10 mouse cellular contexts compared by ENCODE assay signal in genomic region chr12:74516527-74516926, GRCm38 (mm10).
DNase-seq lines count a peak whose midpoint lies in the region; ATAC-seq lines count a peak whose summit lies in the region.
"Had no signal": no experiment of that assay in that cellular context is flagged by ENCODE, and none has a peak within 500 bp of the region (broad histone marks: within the 10 kb centered on the region; RNA-seq: fewer than 3 reads in every experiment).

No protein-coding gene starts in this region.

- H3K4me1 ChIP-seq in hindbrain, embryonic 14.5 days (replicated peaks; ENCODE audit: control insufficient read depth, insufficient read depth, low read length) = no peaks in the 10 kb centered on the region
- no peaks in the 10 kb centered on the region for H3K4me1 ChIP-seq in hindbrain, embryonic 16.5 days (ENCODE audit: control insufficient read depth, insufficient read depth, low read depth, low read length)
- no peaks in the 10 kb centered on the region for H3K4me1 ChIP-seq in intestine, embryonic 15.5 days (replicated peaks)
- H3K4me1 ChIP-seq: megakaryocyte, embryonic 14.5 days had no signal

- no peak overlapping the region for H3K4me3 ChIP-seq in hindbrain, embryonic 14.5 days (replicated peaks; ENCODE audit: low read length)
- no peak overlapping the region for H3K4me3 ChIP-seq in hindbrain, embryonic 16.5 days (ENCODE audit: low read length)
- no peak overlapping the region for H3K4me3 ChIP-seq in intestine, embryonic 15.5 days (replicated peaks)
- H3K4me3 ChIP-seq: megakaryocyte, embryonic 14.5 days had no signal

- H3K9me3 ChIP-seq in hindbrain, embryonic 14.5 days (ENCODE audit: control insufficient read depth, low read length) = no peaks in the 10 kb centered on the region
- H3K9me3 ChIP-seq in hindbrain, embryonic 16.5 days (ENCODE audit: control insufficient read depth, low read length) = no peaks in the 10 kb centered on the region
- no peaks in the 10 kb centered on the region for H3K9me3 ChIP-seq in intestine, embryonic 15.5 days

- 43% methylated on average over 3 of the region's 3 CpGs for whole genome bisulfite sequencing in hindbrain, embryonic 14.5 days
- 41% methylated on average over 3 of the region's 3 CpGs for WGBS in hindbrain, embryonic 16.5 days
- 61% methylated on average over 3 of the region's 3 CpGs for WGBS in intestine, embryonic 15.5 days

- peak; percentile 64; the same call in 1 of the 2 replicates for ATAC-seq in hindbrain, embryonic 14.5 days (ENCODE audit: low FRiP score)
- no peak for ATAC-seq in hindbrain, embryonic 16.5 days
- ATAC-seq in granulocyte monocyte progenitor cell, adult 5-6 weeks (replicated peaks; ENCODE audit: poor library complexity, severe bottlenecking) = no peak
- no peak for ATAC-seq in intestine, embryonic 15.5 days

- no peak overlapping the region for H3K4me2 ChIP-seq in hindbrain, embryonic 14.5 days (replicated peaks)
- no peak overlapping the region for H3K4me2 ChIP-seq in hindbrain, embryonic 16.5 days (ENCODE audit: low read length)
- no peak overlapping the region for H3K4me2 ChIP-seq in intestine, embryonic 15.5 days (replicated peaks)

- H3K27ac ChIP-seq in hindbrain, embryonic 14.5 days = no peak overlapping the region
- H3K27ac ChIP-seq in hindbrain, embryonic 16.5 days (ENCODE audit: low read depth, low read length) = no peak overlapping the region
- no peak overlapping the region for H3K27ac ChIP-seq in intestine, embryonic 15.5 days

- no peaks in the 10 kb centered on the region for H3K27me3 ChIP-seq in hindbrain, embryonic 14.5 days (ENCODE audit: control insufficient read depth, insufficient read depth, low read length)
- no peaks in the 10 kb centered on the region for H3K27me3 ChIP-seq in hindbrain, embryonic 16.5 days (replicated peaks; ENCODE audit: control insufficient read depth, insufficient read depth, low read length)
- H3K27me3 ChIP-seq in intestine, embryonic 15.5 days (replicated peaks) = no peaks in the 10 kb centered on the region
- H3K27me3 ChIP-seq: megakaryocyte, embryonic 14.5 days had no signal

- no peak for DNase-seq in hindbrain, embryonic 14.5 days (ENCODE audit: low spot score)
- peak; percentile 46 to 68 for DNase-seq in frontal cortex, adult 2 months (ENCODE audit: extremely low spot score in 1 of 2, low spot score in 1 of 2)
- peak; percentile 50 to 71 for DNase-seq in layer of hippocampus, postnatal 14 days (ENCODE audit: low spot score in 2 of 2)
- DNase-seq in retina, postnatal 7 days (ENCODE audit: low read depth, low spot score) = peak; percentile 11
- no peak for DNase-seq in kidney, postnatal 25 days
- DNase-seq: kidney, adult 9 months had no signal

- no peaks in the 10 kb centered on the region for H3K36me3 ChIP-seq in hindbrain, embryonic 14.5 days (replicated peaks; ENCODE audit: control insufficient read depth, insufficient read depth)
- H3K36me3 ChIP-seq in hindbrain, embryonic 16.5 days (ENCODE audit: control insufficient read depth, insufficient read depth, low read length) = no peaks in the 10 kb centered on the region
- H3K36me3 ChIP-seq in intestine, embryonic 15.5 days = no peaks in the 10 kb centered on the region

- H3K9ac ChIP-seq in hindbrain, embryonic 14.5 days = no peak overlapping the region
- no peak overlapping the region for H3K9ac ChIP-seq in hindbrain, embryonic 16.5 days (ENCODE audit: low read depth, low read length)
- no peak overlapping the region for H3K9ac ChIP-seq in intestine, embryonic 15.5 days

Comparison
In these comparisons a context has a peak if more than half of its experiments do, and no peak if none do; other contexts are left out.
1. DNase-seq: peak in frontal cortex, adult 2 months (2 of 2), layer of hippocampus, postnatal 14 days (2 of 2) and retina, postnatal 7 days (single experiment); none in hindbrain, embryonic 14.5 days (single experiment) and kidney, postnatal 25 days (0 of 2).